Mouse (Mus musculus): ENCODE data around the gene Gmcl1. TPM values are rescaled to one million over a fixed set of nuclear protein-coding genes. Genes with fewer than 3 reads are reported as not detected.

Gmcl1 gene
- polyA plus RNA-seq (2012) = 0.19 and 1.0 TPM in 2 replicates

DNA sequence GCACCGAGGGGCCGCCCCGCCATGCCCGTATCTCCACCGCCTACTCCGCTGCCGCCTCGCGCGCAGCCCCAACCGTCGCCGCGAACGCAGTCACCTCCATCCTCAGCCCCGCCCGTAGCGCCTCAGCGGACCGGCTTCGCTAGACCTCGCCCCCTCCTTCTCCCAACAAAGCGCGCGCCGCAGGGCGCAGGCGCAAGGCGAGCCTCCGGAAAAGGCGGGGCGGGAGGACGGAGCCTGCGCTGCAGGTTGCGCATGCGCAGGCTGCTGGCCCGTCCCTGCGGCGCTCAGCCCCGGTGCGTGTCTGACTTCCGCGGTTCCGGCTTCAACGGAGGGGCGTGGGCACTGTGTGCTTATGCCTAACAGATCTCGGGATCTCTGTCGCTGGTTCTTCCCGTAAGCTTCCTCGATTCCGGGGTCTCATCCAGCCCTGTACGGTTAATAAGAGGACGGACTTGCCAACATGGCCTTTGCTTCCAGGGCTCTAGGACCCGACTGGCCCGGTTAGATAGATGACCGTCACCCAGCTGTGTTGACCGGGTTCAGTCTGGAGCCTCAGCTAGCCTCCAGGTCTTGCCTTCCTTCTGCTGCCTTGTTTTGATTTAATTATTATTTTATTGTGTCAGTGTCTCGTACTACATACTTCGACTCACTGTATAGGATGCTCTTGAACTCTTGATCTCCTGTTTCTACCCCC lies at the start of gene Gmcl1:
TSS of gene Gmcl1 (minus strand) at position 201 of the 694 bp plus-strand sequence.
- H3K36me3 ChIP-seq (ENCODE audit: control insufficient read depth) = no peaks in the 10 kb centered on the region
- no peak for TF ChIP-seq GATA1 (IDR thresholded peaks at IDR 0.05; ENCODE audit: low read length)
- no peak for TF ChIP-seq TAL1 (IDR thresholded peaks at IDR 0.05; ENCODE audit: low read length)
- H3K4me1 ChIP-seq (ENCODE audit: control insufficient read depth) = peaks cover 41% of the 10 kb centered on the region
- H3K4me3 ChIP-seq (replicated peaks) = peak within 1 kb of the TSS; percentile 87
- no peaks in the 10 kb centered on the region for H3K27me3 ChIP-seq (ENCODE audit: control insufficient read depth)
- no peaks in the 10 kb centered on the region for H3K9me3 ChIP-seq (ENCODE audit: control insufficient read depth, low read length)

- no peaks in the 10 kb centered on the region for H3K9me3 ChIP-seq (ENCODE audit: control insufficient read depth, low read length)
- H3K4me1 ChIP-seq (ENCODE audit: control insufficient read depth) = peaks cover 4% of the 10 kb centered on the region; the same call in 1 of the 2 replicates
- no peaks in the 10 kb centered on the region for H3K36me3 ChIP-seq (ENCODE audit: control insufficient read depth)
- TF ChIP-seq TAL1 (IDR thresholded peaks at IDR 0.05; ENCODE audit: low read length) (no peak), GATA1 (IDR thresholded peaks at IDR 0.05; ENCODE audit: low read length) (no peak)
- H3K27me3 ChIP-seq (ENCODE audit: control insufficient read depth) = no peaks in the 10 kb centered on the region
- H3K4me3 ChIP-seq (replicated peaks) = no peak overlapping the region
Measured at GRCm38 (mm10) chr6:86782342-86782741, 49.2 kb upstream of the Gmcl1 start.

GRCm38 (mm10) chr6:86781361-86781957 lies 48.3 kb upstream of the Gmcl1 start:
- no peaks in the 10 kb centered on the region for H3K36me3 ChIP-seq (ENCODE audit: control insufficient read depth)
- H3K4me3 ChIP-seq (replicated peaks) = no peak overlapping the region
- H3K27me3 ChIP-seq (ENCODE audit: control insufficient read depth) = no peaks in the 10 kb centered on the region
- TF ChIP-seq GATA1 (IDR thresholded peaks at IDR 0.05; ENCODE audit: low read length) (no peak), TAL1 (IDR thresholded peaks at IDR 0.05; ENCODE audit: low read length) (no peak)
- H3K4me1 ChIP-seq (ENCODE audit: control insufficient read depth) = peaks cover 4% of the 10 kb centered on the region; the same call in 1 of the 2 replicates
- H3K9me3 ChIP-seq (ENCODE audit: control insufficient read depth, low read length) = no peaks in the 10 kb centered on the region

- TF ChIP-seq GATA1 (IDR thresholded peaks at IDR 0.05; ENCODE audit: low read length) (no peak), TAL1 (IDR thresholded peaks at IDR 0.05; ENCODE audit: low read length) (no peak)
- Histone ChIP-seq H3K4me1 (ENCODE audit: control insufficient read depth) (peaks cover 4% of the 10 kb centered on the region; the same call in 1 of the 2 replicates), H3K4me3 (replicated peaks) (no peak overlapping the region), H3K27me3 (ENCODE audit: control insufficient read depth) (no peaks in the 10 kb centered on the region), H3K36me3 (ENCODE audit: control insufficient read depth) (no peaks in the 10 kb centered on the region), H3K9me3 (ENCODE audit: control insufficient read depth, low read length) (no peaks in the 10 kb centered on the region)
Measured at GRCm38 (mm10) chr6:86778910-86779594, 45.9 kb upstream of the Gmcl1 start.

GRCm38 (mm10) chr6:86777181-86777580 lies 44.0 kb upstream of the Gmcl1 start:
- no peak overlapping the region for H3K4me3 ChIP-seq (replicated peaks)
- TF ChIP-seq TAL1 (IDR thresholded peaks at IDR 0.05; ENCODE audit: low read length) (no peak), GATA1 (IDR thresholded peaks at IDR 0.05; ENCODE audit: low read length) (no peak)
- no peaks in the 10 kb centered on the region for H3K27me3 ChIP-seq (ENCODE audit: control insufficient read depth)
- H3K9me3 ChIP-seq (ENCODE audit: control insufficient read depth, low read length) = no peaks in the 10 kb centered on the region
- H3K36me3 ChIP-seq (ENCODE audit: control insufficient read depth) = no peaks in the 10 kb centered on the region
- peaks cover 4% of the 10 kb centered on the region; the same call in 1 of the 2 replicates for H3K4me1 ChIP-seq (ENCODE audit: control insufficient read depth)

GRCm38 (mm10) chr6:86776706-86777071 lies 43.5 kb upstream of the Gmcl1 start:
- TF ChIP-seq GATA1 (IDR thresholded peaks at IDR 0.05; ENCODE audit: low read length) (no peak), TAL1 (IDR thresholded peaks at IDR 0.05; ENCODE audit: low read length) (no peak)
- Histone ChIP-seq H3K4me3 (replicated peaks) (no peak overlapping the region), H3K36me3 (ENCODE audit: control insufficient read depth) (no peaks in the 10 kb centered on the region), H3K9me3 (ENCODE audit: control insufficient read depth, low read length) (no peaks in the 10 kb centered on the region), H3K4me1 (ENCODE audit: control insufficient read depth) (peaks cover 4% of the 10 kb centered on the region; the same call in 1 of the 2 replicates), H3K27me3 (ENCODE audit: control insufficient read depth) (no peaks in the 10 kb centered on the region)

GRCm38 (mm10) chr6:86776001-86776705 lies 43.0 kb upstream of the Gmcl1 start:
- no peaks in the 10 kb centered on the region for H3K27me3 ChIP-seq (ENCODE audit: control insufficient read depth)
- H3K4me3 ChIP-seq (replicated peaks) = no peak overlapping the region
- no peak for TF ChIP-seq TAL1 (IDR thresholded peaks at IDR 0.05; ENCODE audit: low read length)
- TF ChIP-seq GATA1 (IDR thresholded peaks at IDR 0.05; ENCODE audit: low read length) = no peak
- H3K4me1 ChIP-seq (ENCODE audit: control insufficient read depth) = no peaks in the 10 kb centered on the region
- no peaks in the 10 kb centered on the region for H3K36me3 ChIP-seq (ENCODE audit: control insufficient read depth)
- no peaks in the 10 kb centered on the region for H3K9me3 ChIP-seq (ENCODE audit: control insufficient read depth, low read length)

DNA sequence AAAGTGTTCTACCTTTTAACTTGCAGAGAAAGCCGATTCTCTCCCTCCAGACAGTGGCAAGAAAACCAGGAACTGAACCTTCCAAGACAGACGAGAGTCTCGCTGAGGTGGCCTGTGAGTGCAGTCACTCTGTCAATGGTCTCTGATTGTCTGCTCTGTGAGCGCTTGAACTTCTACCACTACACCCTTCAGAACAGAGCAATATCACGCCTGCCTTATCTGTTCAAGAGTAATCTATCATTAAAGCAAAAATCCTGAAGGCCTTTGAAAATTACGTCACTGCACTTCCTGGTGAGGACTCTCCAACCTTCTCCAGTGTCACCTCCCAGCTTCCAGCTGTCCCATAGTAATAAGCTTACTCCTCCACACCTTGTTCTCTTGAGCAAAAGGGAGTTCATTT lies 41.8 kb upstream of the Gmcl1 start:
- Histone ChIP-seq H3K4me3 (replicated peaks) (no peak overlapping the region), H3K36me3 (ENCODE audit: control insufficient read depth) (no peaks in the 10 kb centered on the region), H3K27me3 (ENCODE audit: control insufficient read depth) (no peaks in the 10 kb centered on the region), H3K4me1 (ENCODE audit: control insufficient read depth) (no peaks in the 10 kb centered on the region), H3K9me3 (ENCODE audit: control insufficient read depth, low read length) (no peaks in the 10 kb centered on the region)
- TF ChIP-seq GATA1 (IDR thresholded peaks at IDR 0.05; ENCODE audit: low read length) (no peak), TAL1 (IDR thresholded peaks at IDR 0.05; ENCODE audit: low read length) (no peak)

DNA sequence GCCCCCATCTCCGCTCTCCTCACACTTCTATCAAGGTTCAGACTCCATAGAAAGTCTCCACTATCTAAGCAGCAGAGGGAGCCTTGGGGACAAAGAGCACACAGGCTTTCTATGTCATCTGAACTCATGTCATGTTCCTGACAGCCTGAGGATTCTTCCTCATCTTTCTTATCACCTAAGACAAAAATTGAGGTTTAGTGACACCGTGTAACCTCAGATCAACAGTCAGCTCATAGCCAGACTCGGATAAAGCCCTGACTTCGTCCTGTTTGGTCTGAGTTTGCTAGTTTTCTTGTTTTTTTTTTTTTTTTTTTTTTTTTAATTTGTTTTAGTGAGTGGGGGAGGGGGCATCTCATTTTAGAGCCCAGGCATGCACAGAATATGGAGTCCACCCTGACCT lies 40.6 kb upstream of the Gmcl1 start:
- no peaks in the 10 kb centered on the region for H3K4me1 ChIP-seq (ENCODE audit: control insufficient read depth)
- no peak overlapping the region for H3K4me3 ChIP-seq (replicated peaks)
- no peaks in the 10 kb centered on the region for H3K9me3 ChIP-seq (ENCODE audit: control insufficient read depth, low read length)
- TF ChIP-seq GATA1 (IDR thresholded peaks at IDR 0.05; ENCODE audit: low read length) (no peak), TAL1 (IDR thresholded peaks at IDR 0.05; ENCODE audit: low read length) (no peak)
- no peaks in the 10 kb centered on the region for H3K27me3 ChIP-seq (ENCODE audit: control insufficient read depth)
- H3K36me3 ChIP-seq (ENCODE audit: control insufficient read depth) = no peaks in the 10 kb centered on the region

Measured in erythroblast, embryonic 14.5 days (primary cell).